Mouse (Mus musculus): ENCODE measurements around the gene Nup85.

DNA sequence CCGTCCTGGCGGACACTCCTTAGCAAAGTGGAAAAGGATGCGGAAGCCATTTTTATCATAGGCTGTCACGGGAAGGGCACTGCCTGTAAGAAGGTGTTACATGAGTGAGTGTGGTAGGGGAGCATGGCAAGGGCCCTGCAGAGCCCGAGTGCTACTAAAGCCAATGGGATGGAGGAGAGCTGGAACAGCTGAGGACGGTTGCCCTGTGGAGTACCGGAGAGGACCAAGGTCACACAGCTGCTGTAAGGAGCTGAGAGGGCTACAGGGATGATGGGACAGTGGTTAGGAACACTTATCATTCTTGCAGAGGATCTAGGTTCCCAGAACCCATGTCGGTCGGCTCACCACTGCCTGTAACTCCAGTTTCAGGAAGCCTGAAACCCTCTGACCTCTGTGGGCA is 22.2 kb downstream of the Nup85 start:
- TF ChIP-seq ZNF384 (IDR thresholded peaks at IDR 0.05; ENCODE audit: low read depth, low read length) (no peak), ZC3H11A (IDR thresholded peaks at IDR 0.05; ENCODE audit: borderline replicate concordance, low read depth, low read length) (no peak), CHD2 (IDR thresholded peaks at IDR 0.05; ENCODE audit: low read depth, low read length) (no peak)
